Mouse (Mus musculus): Measurements from ENCODE around the gene Dennd6b.

Gene Dennd6b

GRCm38 (mm10) chr15:89196313-89196706 lies at the start of gene Dennd6b:
TSS of gene Dennd6b (minus strand) at chr15:89196496.
- peak; percentile 97 for DNase-seq

GRCm38 (mm10) chr15:89241025-89241424 lies 44.7 kb upstream of the Dennd6b start:
- DNase-seq: no peak

- no peak for DNase-seq
Observed at GRCm38 (mm10) chr15:89239751-89240392, 43.6 kb upstream of the Dennd6b start.

- DNase-seq: no peak
Observed at GRCm38 (mm10) chr15:89234052-89234451, 37.8 kb upstream of the Dennd6b start.

GRCm38 (mm10) chr15:89233586-89233985 lies 37.3 kb upstream of the Dennd6b start:
- peak; percentile 41 for DNase-seq

GRCm38 (mm10) chr15:89215611-89216233 lies 19.4 kb upstream of the Dennd6b start:
- DNase-seq: peak; percentile 20

GRCm38 (mm10) chr15:89214953-89215352 lies 18.7 kb upstream of the Dennd6b start:
- DNase-seq: no peak

GRCm38 (mm10) chr15:89213517-89213916 lies 17.2 kb upstream of the Dennd6b start:
- DNase-seq: no peak

- no peak for DNase-seq
Observed at GRCm38 (mm10) chr15:89212495-89212894, 16.2 kb upstream of the Dennd6b start.

GRCm38 (mm10) chr15:89211716-89212461 lies 15.6 kb upstream of the Dennd6b start:
- DNase-seq: peak; percentile 32

- DNase-seq: peak; percentile 81
Observed at GRCm38 (mm10) chr15:89210915-89211715, 14.8 kb upstream of the Dennd6b start, which contains the start of gene Ppp6r2. TSS of gene Ppp6r2 (plus strand) at chr15:89211553.

- DNase-seq: peak; percentile 85
Observed at GRCm38 (mm10) chr15:89209886-89210761, 13.8 kb upstream of the Dennd6b start.

- no peak for DNase-seq
Observed at GRCm38 (mm10) chr15:89207457-89207856, 11.2 kb upstream of the Dennd6b start.

GRCm38 (mm10) chr15:89197056-89197455 lies 760 bp upstream of the Dennd6b start:
- no peak for DNase-seq

GRCm38 (mm10) chr15:89195690-89196312 lies 495 bp downstream of the Dennd6b start:
- peak; percentile 92 for DNase-seq

GRCm38 (mm10) chr15:89195261-89195681 lies 1.0 kb downstream of the Dennd6b start:
- DNase-seq: no peak

GRCm38 (mm10) chr15:89184937-89185227 lies 11.4 kb downstream of the Dennd6b start:
- no peak for DNase-seq

- DNase-seq: no peak
Observed at GRCm38 (mm10) chr15:89184141-89184936, 12.0 kb downstream of the Dennd6b start.

GRCm38 (mm10) chr15:89182842-89183241 lies 13.5 kb downstream of the Dennd6b start:
- no peak for DNase-seq

GRCm38 (mm10) chr15:89182328-89182741 lies 14.0 kb downstream of the Dennd6b start:
- peak; percentile 64 for DNase-seq
